Mouse (Mus musculus): Measurements from ENCODE around the gene Hoxd4. TPM values are rescaled to one million over a fixed set of nuclear protein-coding genes. Genes with fewer than 3 reads are reported as not detected.
A peak's percentile ranks its signal among the peaks of the same experiment; 100 is the strongest.

Hoxd4 gene
- polyA plus RNA-seq, 1 experiment from 2014 or later: not detected

- Histone ChIP-seq H3K9me3 (no peaks in the 10 kb centered on the region), H3K27me3 (replicated peaks; ENCODE audit: low read depth, poor library complexity, severe bottlenecking) (peaks cover 100% of the 10 kb centered on the region), H3K4me3 (no peak overlapping the region), H3K27ac (replicated peaks) (no peak overlapping the region), H3K36me3 (replicated peaks) (no peaks in the 10 kb centered on the region), H3K4me1 (no peaks in the 10 kb centered on the region)
- 5% methylated on average over 6 of the region's 6 CpGs for WGBS
- peak; percentile 29 for DNase-seq (ENCODE audit: low spot score)
These were observed 10.2 kb downstream of the Hoxd4 start for GRCm38 (mm10) chr2:74721882-74722281.

- Histone ChIP-seq H3K4me1 (peaks cover 6% of the 10 kb centered on the region), H3K36me3 (replicated peaks) (no peaks in the 10 kb centered on the region), H3K27me3 (replicated peaks; ENCODE audit: low read depth, poor library complexity, severe bottlenecking) (peaks cover 100% of the 10 kb centered on the region), H3K4me3 (no peak overlapping the region), H3K27ac (replicated peaks) (no peak overlapping the region), H3K9me3 (no peaks in the 10 kb centered on the region)
- peak; percentile 34 for DNase-seq (ENCODE audit: low spot score)
- 3% methylated on average over 8 of the region's 8 CpGs for WGBS
These were observed 11.2 kb downstream of the Hoxd4 start for GRCm38 (mm10) chr2:74722949-74723348.

- Histone ChIP-seq H3K27ac (replicated peaks) (no peak overlapping the region), H3K27me3 (replicated peaks; ENCODE audit: low read depth, poor library complexity, severe bottlenecking) (peaks cover 100% of the 10 kb centered on the region), H3K4me3 (no peak overlapping the region), H3K36me3 (replicated peaks) (no peaks in the 10 kb centered on the region), H3K4me1 (peaks cover 6% of the 10 kb centered on the region), H3K9me3 (no peaks in the 10 kb centered on the region)
- peak; percentile 22 for DNase-seq (ENCODE audit: low spot score)
- 4% methylated on average over 7 of the region's 7 CpGs for WGBS
These were observed 12.7 kb downstream of the Hoxd4 start for GRCm38 (mm10) chr2:74724244-74725015.

GRCm38 (mm10) chr2:74725171-74725570 lies 13.4 kb downstream of the Hoxd4 start:
- Histone ChIP-seq H3K27ac (replicated peaks) (no peak overlapping the region), H3K27me3 (replicated peaks; ENCODE audit: low read depth, poor library complexity, severe bottlenecking) (peaks cover 100% of the 10 kb centered on the region), H3K4me3 (no peak overlapping the region), H3K4me1 (peaks cover 6% of the 10 kb centered on the region), H3K36me3 (replicated peaks) (no peaks in the 10 kb centered on the region), H3K9me3 (no peaks in the 10 kb centered on the region)
- under 1% methylated on average over 17 of the region's 17 CpGs for WGBS
- peak; percentile 56 for DNase-seq (ENCODE audit: low spot score)

GRCm38 (mm10) chr2:74726551-74726950 lies 14.8 kb downstream of the Hoxd4 start, which contains the start of gene Gm28230:
TSS of gene Gm28230 (plus strand) at chr2:74726728.
- H3K36me3 ChIP-seq (replicated peaks): no peaks in the 10 kb centered on the region
- peaks cover 100% of the 10 kb centered on the region for H3K27me3 ChIP-seq (replicated peaks; ENCODE audit: low read depth, poor library complexity, severe bottlenecking)
- peak; percentile 40 for DNase-seq (ENCODE audit: low spot score)
- H3K9me3 ChIP-seq: no peaks in the 10 kb centered on the region
- peak within 1 kb of the TSS; percentile 49 for H3K4me3 ChIP-seq
- H3K27ac ChIP-seq (replicated peaks): no peak within 1 kb of the TSS
- H3K4me1 ChIP-seq: peaks cover 6% of the 10 kb centered on the region
- WGBS: 5% methylated on average over 5 of the region's 5 CpGs

GRCm38 (mm10) chr2:74726973-74727639 lies 15.4 kb downstream of the Hoxd4 start:
- Histone ChIP-seq H3K4me1 (peaks cover 6% of the 10 kb centered on the region), H3K9me3 (no peaks in the 10 kb centered on the region), H3K36me3 (replicated peaks) (no peaks in the 10 kb centered on the region), H3K27ac (replicated peaks) (no peak overlapping the region), H3K27me3 (replicated peaks; ENCODE audit: low read depth, poor library complexity, severe bottlenecking) (peaks cover 100% of the 10 kb centered on the region), H3K4me3 (peak overlapping the region; percentile 49)
- WGBS: 1% methylated on average over 43 of the region's 43 CpGs
- DNase-seq (ENCODE audit: low spot score): peak; percentile 56

GRCm38 (mm10) chr2:74727640-74728302 lies 16.0 kb downstream of the Hoxd4 start:
- Histone ChIP-seq H3K4me1 (peaks cover 8% of the 10 kb centered on the region), H3K36me3 (replicated peaks) (no peaks in the 10 kb centered on the region), H3K27ac (replicated peaks) (no peak overlapping the region), H3K9me3 (no peaks in the 10 kb centered on the region), H3K27me3 (replicated peaks; ENCODE audit: low read depth, poor library complexity, severe bottlenecking) (peaks cover 100% of the 10 kb centered on the region), H3K4me3 (peak overlapping the region; percentile 49)
- WGBS: under 1% methylated on average over 25 of the region's 25 CpGs
- DNase-seq (ENCODE audit: low spot score): no peak

GRCm38 (mm10) chr2:74728303-74728680 lies 16.6 kb downstream of the Hoxd4 start:
- DNase-seq (ENCODE audit: low spot score): peak; percentile 46
- Histone ChIP-seq H3K27me3 (replicated peaks; ENCODE audit: low read depth, poor library complexity, severe bottlenecking) (peaks cover 100% of the 10 kb centered on the region), H3K4me1 (peaks cover 11% of the 10 kb centered on the region), H3K36me3 (replicated peaks) (no peaks in the 10 kb centered on the region), H3K27ac (replicated peaks) (no peak overlapping the region), H3K4me3 (peak overlapping the region; percentile 49; the same call in 1 of the 2 replicates), H3K9me3 (no peaks in the 10 kb centered on the region)
- 1% methylated on average over 13 of the region's 13 CpGs for WGBS

- Histone ChIP-seq H3K27ac (replicated peaks) (no peak overlapping the region), H3K4me1 (peaks cover 11% of the 10 kb centered on the region), H3K4me3 (no peak overlapping the region), H3K27me3 (replicated peaks; ENCODE audit: low read depth, poor library complexity, severe bottlenecking) (peaks cover 100% of the 10 kb centered on the region), H3K9me3 (no peaks in the 10 kb centered on the region), H3K36me3 (replicated peaks) (no peaks in the 10 kb centered on the region)
- 2% methylated on average over 8 of the region's 8 CpGs for WGBS
- peak; percentile 14 for DNase-seq (ENCODE audit: low spot score)
These were observed 18.6 kb downstream of the Hoxd4 start for GRCm38 (mm10) chr2:74730331-74730730.

GRCm38 (mm10) chr2:74731055-74731454 lies 19.3 kb downstream of the Hoxd4 start:
- no peak overlapping the region for H3K27ac ChIP-seq (replicated peaks)
- no peaks in the 10 kb centered on the region for H3K36me3 ChIP-seq (replicated peaks)
- no peaks in the 10 kb centered on the region for H3K9me3 ChIP-seq
- peak; percentile 29 for DNase-seq (ENCODE audit: low spot score)
- H3K4me3 ChIP-seq: no peak overlapping the region
- H3K27me3 ChIP-seq (replicated peaks; ENCODE audit: low read depth, poor library complexity, severe bottlenecking): peaks cover 100% of the 10 kb centered on the region
- H3K4me1 ChIP-seq: peaks cover 16% of the 10 kb centered on the region

- Histone ChIP-seq H3K27ac (replicated peaks) (no peak overlapping the region), H3K4me3 (no peak overlapping the region), H3K4me1 (peaks cover 20% of the 10 kb centered on the region), H3K27me3 (replicated peaks; ENCODE audit: low read depth, poor library complexity, severe bottlenecking) (peaks cover 100% of the 10 kb centered on the region), H3K9me3 (no peaks in the 10 kb centered on the region), H3K36me3 (replicated peaks) (no peaks in the 10 kb centered on the region)
- 1% methylated on average over 9 of the region's 9 CpGs for WGBS
- DNase-seq (ENCODE audit: low spot score): peak; percentile 34
These were observed 20.2 kb downstream of the Hoxd4 start for GRCm38 (mm10) chr2:74731799-74732512.

Data from embryonic facial prominence, embryonic 10.5 days (tissue).